Mouse (Mus musculus) kidney, postnatal 0 days (tissue): Measurements from ENCODE around the gene Pknox2. TPM values are rescaled to one million over a fixed set of nuclear protein-coding genes. Genes with fewer than 3 reads are reported as not detected.
A peak's percentile ranks its signal among the peaks of the same experiment; 100 is the strongest.

Experiments
- ATAC-seq: fragments of 200-750 bp; cut with Nextera tagmentation; replicated peaks from 2 replicates; pipeline ENCODE4 v1.8.0; 2017; ENCODE audit warnings: low read depth, moderate number of reproducible peaks, moderate TSS enrichment, moderate library complexity; ENCODE audit not compliant: low FRiP score
- DNase-seq: peaks from one replicate; pipeline ENCODE4 v3.0.0-alpha.2; 2016; ENCODE audit warnings: low spot score
- H3K27ac ChIP-seq: fragments of 300-500 bp; sonication (generic); 2 replicates; pipeline ENCODE4 v1.5.1; 2014; ENCODE audit warnings: mild to moderate bottlenecking
- H3K27me3 ChIP-seq: fragments of 300-500 bp; sonication (generic); 2 replicates; pipeline ENCODE4 v1.6.1; 2014; ENCODE audit warnings: low read length, mixed read lengths; ENCODE audit not compliant: insufficient read depth
- H3K36me3 ChIP-seq: fragments of 300-500 bp; sonication (generic); 2 replicates; pipeline ENCODE4 v1.6.1; 2014; ENCODE audit warnings: low read length, mixed read lengths; ENCODE audit not compliant: insufficient read depth
- H3K4me1 ChIP-seq: fragments of 300-500 bp; sonication (generic); replicated peaks from 2 replicates; pipeline ENCODE4 v1.6.1; 2014; ENCODE audit warnings: antibody characterized with exemption, low read length, mixed read lengths; ENCODE audit not compliant: insufficient read depth
- H3K4me2 ChIP-seq: fragments of 300-500 bp; sonication (generic); 2 replicates; pipeline ENCODE4 v1.6.1; 2014; ENCODE audit warnings: mild to moderate bottlenecking, low read length, moderate library complexity, mixed read lengths
- H3K4me3 ChIP-seq: fragments of 300-500 bp; sonication (generic); replicated peaks from 2 replicates; pipeline ENCODE4 v1.5.1; 2014; ENCODE audit warnings: low read depth, low read length
- H3K9ac ChIP-seq: fragments of 300-500 bp; sonication (generic); 2 replicates; pipeline ENCODE4 v1.6.1; 2014; ENCODE audit warnings: low read depth, low read length
- H3K9me3 ChIP-seq: fragments of 300-500 bp; sonication (generic); replicated peaks from 2 replicates; pipeline ENCODE4 v1.6.1; 2016; ENCODE audit warnings: low read length, inconsistent platforms, mixed read lengths
- CTCF ChIP-seq: IDR thresholded peaks from 2 replicates; pipeline ENCODE4 v1.5.1; 2016; ENCODE audit warnings: antibody characterized with exemption, low read depth, mild to moderate bottlenecking, moderate library complexity
- WGBS: fragments of 180-500 bp; shearing (Covaris S2); extraction: QIAGEN DNeasy Blood & Tissue Kit; methylation state at CpG from one replicate; pipeline ENCODE4 v1.1.7; 2014; 5-methylcytosine and 5-hydroxymethylcytosine counted together
- polyA plus RNA-seq: library from polyadenylated mRNA; unstranded; fragments of >200 nt; fragmentation: Nextera tagmentation; extraction: Ambion mirVana; gene quantifications from 2 replicates; pipeline ENCODE4 v1.2.1, GENCODE M21; 2015

Gene Pknox2
- polyA plus RNA-seq, 1 experiment from 2014 or later: 6.0 TPM

- 83% methylated on average over 2 of the region's 2 CpGs for WGBS
- H3K4me3 ChIP-seq: no peak overlapping the region
- no peak overlapping the region for H3K27ac ChIP-seq
- H3K4me2 ChIP-seq: no peak overlapping the region
- H3K27me3 ChIP-seq: no peaks in the 10 kb centered on the region
- no peaks in the 10 kb centered on the region for H3K9me3 ChIP-seq
- no peak for DNase-seq
- H3K36me3 ChIP-seq: no peaks in the 10 kb centered on the region
- TF ChIP-seq CTCF: no peak
- ATAC-seq: no peak
- no peaks in the 10 kb centered on the region for H3K4me1 ChIP-seq
- no peak overlapping the region for H3K9ac ChIP-seq
Observed at GRCm38 (mm10) chr9:36951133-36951484, 196.1 kb downstream of the Pknox2 start.

GRCm38 (mm10) chr9:36950271-36951132 lies 196.7 kb downstream of the Pknox2 start:
- Histone ChIP-seq H3K9ac (no peak overlapping the region), H3K27ac (no peak overlapping the region), H3K27me3 (no peaks in the 10 kb centered on the region), H3K4me3 (no peak overlapping the region), H3K9me3 (no peaks in the 10 kb centered on the region), H3K4me1 (no peaks in the 10 kb centered on the region), H3K36me3 (no peaks in the 10 kb centered on the region), H3K4me2 (no peak overlapping the region)
- ATAC-seq: peak; percentile 66; the same call in 1 of the 2 replicates
- TF ChIP-seq CTCF: no peak
- WGBS: 28% methylated on average over 14 of the region's 14 CpGs
- DNase-seq: no peak

- H3K36me3 ChIP-seq: no peaks in the 10 kb centered on the region
- no peaks in the 10 kb centered on the region for H3K4me1 ChIP-seq
- ATAC-seq: no peak
- H3K9ac ChIP-seq: no peak overlapping the region
- H3K27me3 ChIP-seq: no peaks in the 10 kb centered on the region
- no peak overlapping the region for H3K4me3 ChIP-seq
- no peaks in the 10 kb centered on the region for H3K9me3 ChIP-seq
- 90% methylated on average over 5 of the region's 5 CpGs for WGBS
- no peak for DNase-seq
- H3K27ac ChIP-seq: no peak overlapping the region
- H3K4me2 ChIP-seq: no peak overlapping the region
- TF ChIP-seq CTCF: no peak
Observed at GRCm38 (mm10) chr9:36948181-36948580, 199.0 kb downstream of the Pknox2 start.

GRCm38 (mm10) chr9:36947056-36947694 lies 200.0 kb downstream of the Pknox2 start:
- 80% methylated on average over 5 of the region's 5 CpGs for WGBS
- no peak for TF ChIP-seq CTCF
- Histone ChIP-seq H3K27ac (no peak overlapping the region), H3K9ac (no peak overlapping the region), H3K4me3 (no peak overlapping the region), H3K4me1 (no peaks in the 10 kb centered on the region), H3K27me3 (no peaks in the 10 kb centered on the region), H3K36me3 (no peaks in the 10 kb centered on the region), H3K9me3 (no peaks in the 10 kb centered on the region), H3K4me2 (no peak overlapping the region)
- ATAC-seq (no peak), DNase-seq (no peak)

- 69% methylated on average over 7 of the region's 7 CpGs for WGBS
- DNase-seq: no peak
- TF ChIP-seq CTCF: no peak
Observed at GRCm38 (mm10) chr9:36944843-36945242, 202.4 kb downstream of the Pknox2 start.

GRCm38 (mm10) chr9:36942561-36942960 lies 204.6 kb downstream of the Pknox2 start:
- H3K4me3 ChIP-seq: no peak overlapping the region
- no peak for TF ChIP-seq CTCF
- H3K36me3 ChIP-seq: no peaks in the 10 kb centered on the region
- no peaks in the 10 kb centered on the region for H3K4me1 ChIP-seq
- no peaks in the 10 kb centered on the region for H3K9me3 ChIP-seq
- WGBS: 91% methylated on average over 2 of the region's 2 CpGs
- H3K9ac ChIP-seq: no peak overlapping the region
- ATAC-seq (no peak), DNase-seq (no peak)
- H3K27ac ChIP-seq: no peak overlapping the region
- H3K4me2 ChIP-seq: no peak overlapping the region
- no peaks in the 10 kb centered on the region for H3K27me3 ChIP-seq

More at GRCm38 (mm10) chr9:36944843-36945242, 202.4 kb downstream of the Pknox2 start:
- Histone ChIP-seq H3K4me3 (no peak overlapping the region), H3K9me3 (no peaks in the 10 kb centered on the region), H3K36me3 (no peaks in the 10 kb centered on the region), H3K4me2 (no peak overlapping the region), H3K27ac (no peak overlapping the region), H3K27me3 (no peaks in the 10 kb centered on the region), H3K4me1 (no peaks in the 10 kb centered on the region), H3K9ac (no peak overlapping the region)
- ATAC-seq: no peak
